In genomic region chr13:55099066-55099725, GRCm38 (mm10) we compare ENCODE assay signal across 8 mouse cellular contexts. TPM values are rescaled to one million over a fixed set of nuclear protein-coding genes. Genes with fewer than 3 reads are reported as not detected.
DNase-seq lines count a peak whose midpoint lies in the region; ATAC-seq lines count a peak whose summit lies in the region.

No protein-coding gene starts in this region.

- ATAC-seq in erythroblast, adult 5-6 weeks (replicated peaks; ENCODE audit: low FRiP score, poor library complexity, severe bottlenecking) = peak; percentile 72
- no peak for ATAC-seq in hindbrain, embryonic 13.5 days (ENCODE audit: low FRiP score)
- ATAC-seq in midbrain, embryonic 15.5 days (replicated peaks) = peak; percentile 17; the same call in 1 of the 2 replicates

- peak overlapping the region; percentile 94 for H3K27ac ChIP-seq in hindbrain, embryonic 13.5 days
- H3K27ac ChIP-seq in midbrain, embryonic 15.5 days = peak overlapping the region; percentile 87

- peaks cover 6% of the 10 kb centered on the region for H3K4me1 ChIP-seq in hindbrain, embryonic 13.5 days (replicated peaks)
- peaks cover 9% of the 10 kb centered on the region for H3K4me1 ChIP-seq in midbrain, embryonic 15.5 days

- no peaks in the 10 kb centered on the region for H3K9me3 ChIP-seq in hindbrain, embryonic 13.5 days
- no peaks in the 10 kb centered on the region for H3K9me3 ChIP-seq in midbrain, embryonic 15.5 days

- peak overlapping the region; percentile 78 for H3K4me3 ChIP-seq in hindbrain, embryonic 13.5 days
- peak overlapping the region; percentile 87 for H3K4me3 ChIP-seq in midbrain, embryonic 15.5 days

- 36% methylated on average over 20 of the region's 20 CpGs for WGBS in hindbrain, embryonic 13.5 days
- WGBS in midbrain, embryonic 15.5 days = 33% methylated on average over 20 of the region's 20 CpGs

- H3K9ac ChIP-seq in hindbrain, embryonic 13.5 days = peak overlapping the region; percentile 93
- H3K9ac ChIP-seq in midbrain, embryonic 15.5 days = peak overlapping the region; percentile 92

- no peaks in the 10 kb centered on the region for H3K27me3 ChIP-seq in hindbrain, embryonic 13.5 days
- H3K27me3 ChIP-seq in midbrain, embryonic 15.5 days (replicated peaks) = no peaks in the 10 kb centered on the region

- H3K4me2 ChIP-seq in hindbrain, embryonic 13.5 days = peak overlapping the region; percentile 62
- H3K4me2 ChIP-seq in midbrain, embryonic 15.5 days = peak overlapping the region; percentile 54

- peak; percentile 12 for DNase-seq in gastrocnemius, adult 18-20 months (ENCODE audit: low spot score)
- no peak for DNase-seq in gastrocnemius, postnatal 36 days
- DNase-seq in MN1 (ENCODE audit: low spot score) = peak; percentile 65
- peak; percentile 39 for DNase-seq in liver
- no peak for DNase-seq in yolk sac, embryonic 10.5 days (ENCODE audit: low spot score)

- intact Hi-C loops in gastrocnemius, postnatal 36 days (cut with DNase I) = no loop called here

- no peaks in the 10 kb centered on the region for H3K36me3 ChIP-seq in hindbrain, embryonic 13.5 days
- H3K36me3 ChIP-seq in midbrain, embryonic 15.5 days (replicated peaks) = no peaks in the 10 kb centered on the region

RNA-seq across cellular contexts. Expression of gene Uimc1, which starts 0.9 kb away (rescaled TPM):
- 10 to 100 TPM; 11.1 to 12.5 TPM for total RNA-seq in gastrocnemius, adult 18-20 months (2021)
- total RNA-seq in gastrocnemius, postnatal 36 days (2021) = 10 to 100 TPM; 10.6 to 11.4 TPM
- total RNA-seq in erythroblast, adult 5-6 weeks (2015; ENCODE audit: low replicate concordance) = 16.5 and 36.5 TPM in 2 replicates
- 25.1 and 30.4 TPM in 2 replicates for total RNA-seq in erythroblast, adult 5-6 weeks (2017; ENCODE audit: low replicate concordance)
- polyA plus RNA-seq in hindbrain, embryonic 13.5 days (2015; fragmentation: Nextera tagmentation; extraction: Ambion mirVana) = 20.0 and 20.3 TPM in 2 replicates
- polyA plus RNA-seq in midbrain, embryonic 15.5 days (2015; fragmentation: Nextera tagmentation; extraction: Ambion mirVana) = 17.7 and 21.5 TPM in 2 replicates

RNA-seq across cellular contexts. Expression of gene Zfp346, which starts 5.9 kb away (rescaled TPM):
- 10 to 100 TPM; 12.1 to 14.5 TPM for total RNA-seq in gastrocnemius, adult 18-20 months (2021)
- 10 to 100 TPM; 10.1 to 11.8 TPM for total RNA-seq in gastrocnemius, postnatal 36 days (2021)
- total RNA-seq in erythroblast, adult 5-6 weeks (2015; ENCODE audit: low replicate concordance) = 14.8 and 24.8 TPM in 2 replicates
- total RNA-seq in erythroblast, adult 5-6 weeks (2017; ENCODE audit: low replicate concordance) = 17.3 and 25.2 TPM in 2 replicates
- 25.0 and 28.2 TPM in 2 replicates for polyA plus RNA-seq in hindbrain, embryonic 13.5 days (2015; fragmentation: Nextera tagmentation; extraction: Ambion mirVana)
- 28.9 and 32.6 TPM in 2 replicates for polyA plus RNA-seq in midbrain, embryonic 15.5 days (2015; fragmentation: Nextera tagmentation; extraction: Ambion mirVana)

RNA-seq across cellular contexts. Expression of gene Gm17617, which starts 34.2 kb away (rescaled TPM):
- total RNA-seq in gastrocnemius, adult 18-20 months (2021) = not detected
- total RNA-seq in gastrocnemius, postnatal 36 days (2021) = not detected
- not detected in 2 replicates for total RNA-seq in erythroblast, adult 5-6 weeks (2015; ENCODE audit: low replicate concordance)
- total RNA-seq in erythroblast, adult 5-6 weeks (2017; ENCODE audit: low replicate concordance) = not detected in 2 replicates
- not detected in 2 replicates for polyA plus RNA-seq in hindbrain, embryonic 13.5 days (2015; fragmentation: Nextera tagmentation; extraction: Ambion mirVana)
- not detected in 2 replicates for polyA plus RNA-seq in midbrain, embryonic 15.5 days (2015; fragmentation: Nextera tagmentation; extraction: Ambion mirVana)

RNA-seq across cellular contexts. Expression of gene Fgfr4, which starts 53.2 kb away (rescaled TPM):
- total RNA-seq in gastrocnemius, adult 18-20 months (2021) = 1 to 10 TPM; 1.2 to 1.3 TPM
- total RNA-seq in gastrocnemius, postnatal 36 days (2021) = 1 to 10 TPM; 2.3 to 2.9 TPM
- not detected in 2 replicates for total RNA-seq in erythroblast, adult 5-6 weeks (2015; ENCODE audit: low replicate concordance)
- not detected in 2 replicates for total RNA-seq in erythroblast, adult 5-6 weeks (2017; ENCODE audit: low replicate concordance)
- polyA plus RNA-seq in hindbrain, embryonic 13.5 days (2015; fragmentation: Nextera tagmentation; extraction: Ambion mirVana) = 1.1 and 2.0 TPM in 2 replicates
- 0.37 and 0.50 TPM in 2 replicates for polyA plus RNA-seq in midbrain, embryonic 15.5 days (2015; fragmentation: Nextera tagmentation; extraction: Ambion mirVana)

Comparison
In these comparisons a context has a peak if more than half of its experiments do, and no peak if none do; other contexts are left out.
1. DNase-seq: peak in gastrocnemius, adult 18-20 months (single experiment), MN1 (single experiment) and liver (single experiment); none in gastrocnemius, postnatal 36 days (0 of 2) and yolk sac, embryonic 10.5 days (single experiment).